Mouse (Mus musculus) limb, embryonic 14.5 days (tissue): ENCODE results near the gene Ifih1. TPM values are rescaled to one million over a fixed set of nuclear protein-coding genes. Genes with fewer than 3 reads are reported as not detected.

ENCODE experiments used
- ATAC-seq: fragments of 200-750 bp; cut with Nextera tagmentation; 2 replicates; pipeline ENCODE4 v1.8.0; 2017; ENCODE audit warnings: low read depth, moderate number of reproducible peaks, moderate TSS enrichment; ENCODE audit not compliant: low FRiP score
- DNase-seq: peaks from one replicate; pipeline ENCODE4 v3.0.0-alpha.2; 2015; ENCODE audit warnings: low spot score
- H3K27ac ChIP-seq: fragments of 300-500 bp; sonication (generic); replicated peaks from 2 replicates; pipeline ENCODE4 v1.5.1; 2014; ENCODE audit warnings: low read depth, mild to moderate bottlenecking, low read length, moderate library complexity, mixed read lengths
- H3K27me3 ChIP-seq: fragments of 300-500 bp; sonication (generic); 2 replicates; pipeline ENCODE4 v1.6.1; 2014; ENCODE audit warnings: low read length, mixed read lengths; ENCODE audit not compliant: control insufficient read depth, insufficient read depth
- H3K36me3 ChIP-seq: fragments of 300-500 bp; sonication (generic); 2 replicates; pipeline ENCODE4 v1.6.1; 2014; ENCODE audit warnings: mild to moderate bottlenecking, low read length, moderate library complexity, mixed read lengths; ENCODE audit not compliant: control insufficient read depth, insufficient read depth
- H3K4me1 ChIP-seq: fragments of 300-500 bp; sonication (generic); 2 replicates; pipeline ENCODE4 v1.6.1; 2014; ENCODE audit warnings: antibody characterized with exemption, low read length, mixed read lengths; ENCODE audit not compliant: control insufficient read depth, insufficient read depth
- H3K4me2 ChIP-seq: fragments of 300-500 bp; sonication (generic); replicated peaks from 2 replicates; pipeline ENCODE4 v1.6.1; 2014; ENCODE audit warnings: low read depth, mild to moderate bottlenecking, low read length, moderate library complexity; ENCODE audit not compliant: severe bottlenecking
- H3K4me3 ChIP-seq: fragments of 300-500 bp; sonication (generic); replicated peaks from 2 replicates; pipeline ENCODE4 v1.5.1; 2014; ENCODE audit warnings: low read length
- H3K9ac ChIP-seq: fragments of 300-500 bp; sonication (generic); 2 replicates; pipeline ENCODE4 v1.6.1; 2014; ENCODE audit warnings: mild to moderate bottlenecking, low read depth, low read length, moderate library complexity; ENCODE audit not compliant: severe bottlenecking
- H3K9me3 ChIP-seq: fragments of 300-500 bp; sonication (generic); 2 replicates; pipeline ENCODE4 v1.6.1; 2016; ENCODE audit warnings: low read length; ENCODE audit not compliant: control insufficient read depth
- POLR2A ChIP-seq: fragments of 200-500 bp; IDR thresholded peaks from 2 replicates; pipeline ENCODE4 v1.8.0; 2012; ENCODE audit warnings: inconsistent platforms, mild to moderate bottlenecking, moderate library complexity, borderline replicate concordance; ENCODE audit not compliant: insufficient read depth, insufficient read length; ENCODE audit errors: extremely low read depth
- WGBS: fragments of 180-500 bp; shearing (Covaris S2); extraction: QIAGEN DNeasy Blood & Tissue Kit; methylation state at CpG from one replicate; pipeline ENCODE4 v1.1.7; 2014; 5-methylcytosine and 5-hydroxymethylcytosine counted together
- polyA plus RNA-seq, 2 experiments: library from polyadenylated mRNA; depleted of rRNA in 1 of 2; stranded (reverse) in 1 of 2; unstranded in 1 of 2; fragments of >200 nt; fragmentation: Nextera tagmentation in 1 of 2; extraction: Ambion mirVana in 1 of 2; gene quantifications; 2 replicates each; pipeline versions ENCODE4 v1.2.1 to v1.2.3; 2012 to 2014

Ifih1 gene
- polyA plus RNA-seq, 2 experiments: 0.75 to 2.7 TPM

GRCm38 (mm10) chr2:62630446-62630845 lies 15.6 kb downstream of the Ifih1 start:
- no peaks in the 10 kb centered on the region for H3K27me3 ChIP-seq
- H3K9ac ChIP-seq: no peak overlapping the region
- DNase-seq (peak; percentile 87), ATAC-seq (peak; percentile 44; the same call in 1 of the 2 replicates)
- no peaks in the 10 kb centered on the region for H3K36me3 ChIP-seq
- no peaks in the 10 kb centered on the region for H3K9me3 ChIP-seq
- no peak for TF ChIP-seq POLR2A
- H3K27ac ChIP-seq: no peak overlapping the region
- no peak overlapping the region for H3K4me3 ChIP-seq
- H3K4me2 ChIP-seq: no peak overlapping the region
- 21% methylated on average over 6 of the region's 6 CpGs for WGBS
- H3K4me1 ChIP-seq: no peaks in the 10 kb centered on the region

- TF ChIP-seq POLR2A: no peak
- Histone ChIP-seq H3K4me3 (no peak overlapping the region), H3K4me2 (no peak overlapping the region), H3K9ac (no peak overlapping the region), H3K27me3 (no peaks in the 10 kb centered on the region), H3K36me3 (no peaks in the 10 kb centered on the region), H3K27ac (no peak overlapping the region), H3K9me3 (no peaks in the 10 kb centered on the region), H3K4me1 (no peaks in the 10 kb centered on the region)
- DNase-seq (no peak), ATAC-seq (no peak)
- 90% methylated on average over 5 of the region's 5 CpGs for WGBS
Measured at GRCm38 (mm10) chr2:62628356-62628755, 17.7 kb downstream of the Ifih1 start.

- Histone ChIP-seq H3K4me2 (no peak overlapping the region), H3K9ac (no peak overlapping the region), H3K27me3 (no peaks in the 10 kb centered on the region), H3K4me1 (no peaks in the 10 kb centered on the region), H3K36me3 (no peaks in the 10 kb centered on the region), H3K9me3 (no peaks in the 10 kb centered on the region), H3K4me3 (no peak overlapping the region), H3K27ac (no peak overlapping the region)
- no peak for ATAC-seq
- DNase-seq: peak; percentile 57
- WGBS: 7% methylated on average over 5 of the region's 5 CpGs
- TF ChIP-seq POLR2A: no peak
Measured at GRCm38 (mm10) chr2:62627728-62628127, 18.3 kb downstream of the Ifih1 start.

GRCm38 (mm10) chr2:62623024-62623441 lies 23.0 kb downstream of the Ifih1 start:
- no peaks in the 10 kb centered on the region for H3K4me1 ChIP-seq
- H3K9ac ChIP-seq: no peak overlapping the region
- no peak for TF ChIP-seq POLR2A
- no peak overlapping the region for H3K4me2 ChIP-seq
- 60% methylated on average over 8 of the region's 8 CpGs for WGBS
- DNase-seq (no peak), ATAC-seq (no peak)
- no peak overlapping the region for H3K4me3 ChIP-seq
- no peak overlapping the region for H3K27ac ChIP-seq
- no peaks in the 10 kb centered on the region for H3K9me3 ChIP-seq
- no peaks in the 10 kb centered on the region for H3K36me3 ChIP-seq
- no peaks in the 10 kb centered on the region for H3K27me3 ChIP-seq

GRCm38 (mm10) chr2:62619679-62620078 lies 26.4 kb downstream of the Ifih1 start:
- Histone ChIP-seq H3K9ac (no peak overlapping the region), H3K4me2 (no peak overlapping the region), H3K4me3 (no peak overlapping the region), H3K27me3 (no peaks in the 10 kb centered on the region), H3K9me3 (no peaks in the 10 kb centered on the region), H3K4me1 (no peaks in the 10 kb centered on the region), H3K36me3 (no peaks in the 10 kb centered on the region), H3K27ac (no peak overlapping the region)
- ATAC-seq (no peak), DNase-seq (no peak)
- no peak for TF ChIP-seq POLR2A
- WGBS: 61% methylated on average over 2 of the region's 2 CpGs

- no peaks in the 10 kb centered on the region for H3K27me3 ChIP-seq
- 80% methylated on average over 7 of the region's 7 CpGs for WGBS
- no peaks in the 10 kb centered on the region for H3K4me1 ChIP-seq
- H3K4me2 ChIP-seq: no peak overlapping the region
- H3K36me3 ChIP-seq: no peaks in the 10 kb centered on the region
- no peak for TF ChIP-seq POLR2A
- H3K9me3 ChIP-seq: no peaks in the 10 kb centered on the region
- DNase-seq (no peak), ATAC-seq (no peak)
- H3K27ac ChIP-seq: no peak overlapping the region
- no peak overlapping the region for H3K9ac ChIP-seq
- H3K4me3 ChIP-seq: no peak overlapping the region
Measured at GRCm38 (mm10) chr2:62618934-62619341, 27.1 kb downstream of the Ifih1 start.
